Mouse (Mus musculus): ENCODE measurements around the gene Plcb1.
"Not testable (repeated sequence)": the region's sequence is repeated elsewhere in the genome, so short reads cannot be mapped to it uniquely, and the experiment has no call there.

Gene Plcb1

GRCm38 (mm10) chr2:135318136-135318535 lies 532.3 kb downstream of the Plcb1 start:
- DNase-seq (ENCODE audit: low spot score): no peak

GRCm38 (mm10) chr2:135323276-135323954 lies 537.5 kb downstream of the Plcb1 start:
- no peak for DNase-seq (ENCODE audit: low spot score)

GRCm38 (mm10) chr2:135323955-135324302 lies 538.1 kb downstream of the Plcb1 start:
- peak; percentile 51 for DNase-seq (ENCODE audit: low spot score)

GRCm38 (mm10) chr2:135328756-135329155 lies 542.9 kb downstream of the Plcb1 start:
- DNase-seq (ENCODE audit: low spot score): no peak

GRCm38 (mm10) chr2:135329782-135330545 lies 544.1 kb downstream of the Plcb1 start:
- DNase-seq (ENCODE audit: low spot score): peak; percentile 53

GRCm38 (mm10) chr2:135331868-135332267 lies 546.0 kb downstream of the Plcb1 start:
- no peak for DNase-seq (ENCODE audit: low spot score)

- DNase-seq (ENCODE audit: low spot score): no peak
These were observed 570.4 kb downstream of the Plcb1 start for GRCm38 (mm10) chr2:135356311-135356710.

GRCm38 (mm10) chr2:135361798-135362197 lies 575.9 kb downstream of the Plcb1 start:
- DNase-seq (ENCODE audit: low spot score): peak; percentile 34

- no peak for DNase-seq (ENCODE audit: low spot score)
These were observed 577.1 kb downstream of the Plcb1 start for GRCm38 (mm10) chr2:135362948-135363347.

GRCm38 (mm10) chr2:135370259-135370835 lies 584.5 kb downstream of the Plcb1 start:
- no peak for DNase-seq (ENCODE audit: low spot score)

GRCm38 (mm10) chr2:135380796-135381195 lies 594.9 kb downstream of the Plcb1 start:
- not testable (repeated sequence) for DNase-seq (ENCODE audit: low spot score)

- DNase-seq (ENCODE audit: low spot score): no peak
These were observed 595.5 kb downstream of the Plcb1 start for GRCm38 (mm10) chr2:135381396-135381795.

- no peak for DNase-seq (ENCODE audit: low spot score)
These were observed 602.1 kb downstream of the Plcb1 start for GRCm38 (mm10) chr2:135387990-135388389.

- DNase-seq (ENCODE audit: low spot score): no peak
These were observed 608.8 kb downstream of the Plcb1 start for GRCm38 (mm10) chr2:135394698-135395097.

- DNase-seq (ENCODE audit: low spot score): no peak
These were observed 610.5 kb downstream of the Plcb1 start for GRCm38 (mm10) chr2:135396375-135396774.

GRCm38 (mm10) chr2:135397970-135398369 lies 612.1 kb downstream of the Plcb1 start:
- DNase-seq (ENCODE audit: low spot score): no peak

GRCm38 (mm10) chr2:135399760-135400159 lies 613.9 kb downstream of the Plcb1 start:
- no peak for DNase-seq (ENCODE audit: low spot score)

- no peak for DNase-seq (ENCODE audit: low spot score)
These were observed 617.0 kb downstream of the Plcb1 start for GRCm38 (mm10) chr2:135402916-135403315.

GRCm38 (mm10) chr2:135403344-135403743 lies 617.5 kb downstream of the Plcb1 start:
- DNase-seq (ENCODE audit: low spot score): no peak

- no peak for DNase-seq (ENCODE audit: low spot score)
These were observed 618.2 kb downstream of the Plcb1 start for GRCm38 (mm10) chr2:135404095-135404494.

GRCm38 (mm10) chr2:135409418-135410097 lies 623.7 kb downstream of the Plcb1 start:
- DNase-seq (ENCODE audit: low spot score): no peak

GRCm38 (mm10) chr2:135411675-135412074 lies 625.8 kb downstream of the Plcb1 start:
- DNase-seq (ENCODE audit: low spot score): no peak

GRCm38 (mm10) chr2:135415137-135415536 lies 629.3 kb downstream of the Plcb1 start:
- DNase-seq (ENCODE audit: low spot score): no peak

Data from left cerebral cortex, adult 11 months (tissue).